Mouse (Mus musculus) lung, postnatal 4 days (tissue): Measurements from ENCODE around the gene Umodl1.

Experiments
- DNase-seq, 2 experiments: peaks; one replicate each; pipeline ENCODE4 v3.0.0; 2021

The Umodl1 gene

GRCm38 (mm10) chr17:31039626-31040025 lies 85.2 kb downstream of the Umodl1 start:
- peak in 1 of 2 experiments; percentile 65 for DNase-seq

GRCm38 (mm10) chr17:31040421-31040820 lies 86.0 kb downstream of the Umodl1 start:
- DNase-seq = no peak

- no peak for DNase-seq
Observed at GRCm38 (mm10) chr17:31042751-31043150, 88.3 kb downstream of the Umodl1 start.

- DNase-seq = peak; percentile 63 to 70
Observed at GRCm38 (mm10) chr17:31057151-31057890, 102.9 kb downstream of the Umodl1 start, which contains the start of gene Abcg1. Gene Abcg1, plus strand, starts transcription at chr17:31057675.

- peak in 1 of 2 experiments; percentile 40 for DNase-seq
Observed at GRCm38 (mm10) chr17:31057891-31058744, 103.7 kb downstream of the Umodl1 start.

GRCm38 (mm10) chr17:31058745-31059085 lies 104.3 kb downstream of the Umodl1 start:
- DNase-seq = peak; percentile 63 to 72

- DNase-seq = no peak
Observed at GRCm38 (mm10) chr17:31060196-31060587, 105.8 kb downstream of the Umodl1 start.
